Mouse (Mus musculus) liver, postnatal 0 days (tissue): ENCODE results near the gene Ptpn20. TPM values are rescaled to one million over a fixed set of nuclear protein-coding genes. Genes with fewer than 3 reads are reported as not detected.

Experiments
- ATAC-seq: fragments of 200-750 bp; cut with Nextera tagmentation; 2 replicates; pipeline ENCODE4 v1.8.0; 2017; ENCODE audit warnings: mild to moderate bottlenecking, moderate library complexity
- DNase-seq: peaks from one replicate; pipeline ENCODE4 v3.0.0-alpha.2; 2016
- H3K27ac ChIP-seq: fragments of 300-500 bp; sonication (generic); 2 replicates; pipeline ENCODE4 v1.5.1; 2014; ENCODE audit warnings: antibody characterized with exemption, moderate library complexity, mild to moderate bottlenecking, low read depth
- H3K27me3 ChIP-seq: fragments of 300-500 bp; sonication (generic); 2 replicates; pipeline ENCODE4 v1.6.1; 2014; ENCODE audit warnings: low read length, control low read depth, mixed read lengths; ENCODE audit not compliant: insufficient read depth
- H3K36me3 ChIP-seq: fragments of 300-500 bp; sonication (generic); replicated peaks from 2 replicates; pipeline ENCODE4 v1.6.1; 2014; ENCODE audit warnings: mild to moderate bottlenecking, control low read depth, low read length, moderate library complexity, mixed read lengths; ENCODE audit not compliant: insufficient read depth
- H3K4me1 ChIP-seq: fragments of 300-500 bp; sonication (generic); 2 replicates; pipeline ENCODE4 v1.6.1; 2014; ENCODE audit warnings: antibody characterized with exemption, mild to moderate bottlenecking, control low read depth; ENCODE audit not compliant: insufficient read depth
- H3K4me2 ChIP-seq: fragments of 300-500 bp; sonication (generic); 2 replicates; pipeline ENCODE4 v1.6.1; 2014; ENCODE audit warnings: low read depth, mild to moderate bottlenecking, low read length, moderate library complexity, mixed read lengths
- H3K4me3 ChIP-seq: fragments of 300-500 bp; sonication (generic); 2 replicates; pipeline ENCODE4 v1.5.1; 2014; ENCODE audit warnings: low read depth, low read length
- H3K9ac ChIP-seq: fragments of 300-500 bp; sonication (generic); replicated peaks from 2 replicates; pipeline ENCODE4 v1.6.1; 2014; ENCODE audit warnings: mild to moderate bottlenecking, moderate library complexity
- H3K9me3 ChIP-seq: fragments of 300-500 bp; sonication (generic); 2 replicates; pipeline ENCODE4 v1.6.1; 2016; ENCODE audit warnings: mild to moderate bottlenecking, control low read depth, low read length, mixed read lengths
- CTCF ChIP-seq: sonication (generic); IDR thresholded peaks from 2 replicates; pipeline ENCODE4 v1.5.1; 2016; ENCODE audit warnings: antibody characterized with exemption, low read depth
- EP300 ChIP-seq: IDR thresholded peaks from 2 replicates; pipeline ENCODE4 v1.6.1; 2016; ENCODE audit warnings: antibody characterized with exemption, low read depth, mild to moderate bottlenecking
- WGBS: fragments of 180-500 bp; shearing (Covaris S2); extraction: QIAGEN DNeasy Blood & Tissue Kit; methylation state at CpG from one replicate; pipeline ENCODE4 v1.1.7; 2014; ENCODE audit not compliant: insufficient replicate concordance; 5-methylcytosine and 5-hydroxymethylcytosine counted together
- polyA plus RNA-seq: library from polyadenylated mRNA; unstranded; fragments of >200 nt; fragmentation: Nextera tagmentation; extraction: Ambion mirVana; gene quantifications from 2 replicates; pipeline ENCODE4 v1.2.1, GENCODE M21; 2015

Gene Ptpn20
- polyA plus RNA-seq, result 0.06 TPM in 1 of 2 replicates, not detected in the other

GRCm38 (mm10) chr14:33588951-33589350 lies at the start of gene Ptpn20:
Gene Ptpn20, plus strand, starts transcription at chr14:33589207.
- H3K9me3 ChIP-seq, result no peaks in the 10 kb centered on the region
- no peak within 1 kb of the TSS for H3K27ac ChIP-seq
- no peaks in the 10 kb centered on the region for H3K36me3 ChIP-seq
- WGBS, result 68% methylated on average over 14 of the region's 14 CpGs
- DNase-seq (peak; percentile 13), ATAC-seq (no peak)
- H3K4me2 ChIP-seq, result no peak within 1 kb of the TSS
- no peaks in the 10 kb centered on the region for H3K27me3 ChIP-seq
- no peaks in the 10 kb centered on the region for H3K4me1 ChIP-seq
- TF ChIP-seq CTCF (peak; percentile 38; the same call in 1 of the 2 replicates), EP300 (no peak)
- no peak within 1 kb of the TSS for H3K9ac ChIP-seq
- H3K4me3 ChIP-seq, result no peak within 1 kb of the TSS

GRCm38 (mm10) chr14:33539559-33540167 lies 49.3 kb upstream of the Ptpn20 start:
- H3K4me2 ChIP-seq, result no peak overlapping the region
- H3K9me3 ChIP-seq, result no peaks in the 10 kb centered on the region
- WGBS, result 84% methylated on average over 7 of the region's 7 CpGs
- TF ChIP-seq EP300, result no peak
- no peak for TF ChIP-seq CTCF
- H3K4me1 ChIP-seq, result no peaks in the 10 kb centered on the region
- DNase-seq, result no peak
- no peak overlapping the region for H3K9ac ChIP-seq
- no peak overlapping the region for H3K27ac ChIP-seq
- H3K27me3 ChIP-seq, result no peaks in the 10 kb centered on the region
- H3K36me3 ChIP-seq, result no peaks in the 10 kb centered on the region
- ATAC-seq, result no peak
- no peak overlapping the region for H3K4me3 ChIP-seq

GRCm38 (mm10) chr14:33545565-33546143 lies 43.4 kb upstream of the Ptpn20 start:
- WGBS, result 79% methylated on average over 8 of the region's 8 CpGs
- H3K27me3 ChIP-seq, result no peaks in the 10 kb centered on the region

GRCm38 (mm10) chr14:33548650-33549049 lies 40.4 kb upstream of the Ptpn20 start:
- no peak for ATAC-seq
- H3K9me3 ChIP-seq, result no peaks in the 10 kb centered on the region
- no peak overlapping the region for H3K27ac ChIP-seq
- no peak overlapping the region for H3K9ac ChIP-seq
- H3K36me3 ChIP-seq, result no peaks in the 10 kb centered on the region
- no peak for TF ChIP-seq CTCF
- no peak for TF ChIP-seq EP300
- no peak for DNase-seq
- H3K27me3 ChIP-seq, result no peaks in the 10 kb centered on the region
- no peak overlapping the region for H3K4me3 ChIP-seq
- no peak overlapping the region for H3K4me2 ChIP-seq
- no peaks in the 10 kb centered on the region for H3K4me1 ChIP-seq
- 50% methylated on average over 3 of the region's 3 CpGs for WGBS

More at GRCm38 (mm10) chr14:33545565-33546143, 43.4 kb upstream of the Ptpn20 start:
- ATAC-seq, result no peak
- no peak overlapping the region for H3K4me3 ChIP-seq
- H3K36me3 ChIP-seq, result no peaks in the 10 kb centered on the region
- H3K4me1 ChIP-seq, result no peaks in the 10 kb centered on the region
- DNase-seq, result no peak
- TF ChIP-seq CTCF, result no peak
- TF ChIP-seq EP300, result no peak
- H3K9ac ChIP-seq, result no peak overlapping the region
- H3K4me2 ChIP-seq, result no peak overlapping the region
- H3K27ac ChIP-seq, result no peak overlapping the region
- H3K9me3 ChIP-seq, result no peaks in the 10 kb centered on the region

GRCm38 (mm10) chr14:33549856-33550255 lies 39.2 kb upstream of the Ptpn20 start:
- 66% methylated on average over 6 of the region's 6 CpGs for WGBS
- ATAC-seq, result no peak
- Histone ChIP-seq H3K36me3 (no peaks in the 10 kb centered on the region), H3K4me3 (no peak overlapping the region), H3K9ac (no peak overlapping the region), H3K27ac (no peak overlapping the region), H3K4me1 (no peaks in the 10 kb centered on the region), H3K4me2 (no peak overlapping the region), H3K27me3 (no peaks in the 10 kb centered on the region), H3K9me3 (no peaks in the 10 kb centered on the region)
- no peak for DNase-seq
- TF ChIP-seq CTCF (no peak), EP300 (no peak)

- Histone ChIP-seq H3K4me3 (no peak overlapping the region), H3K4me2 (no peak overlapping the region), H3K9me3 (no peaks in the 10 kb centered on the region), H3K27me3 (no peaks in the 10 kb centered on the region), H3K36me3 (no peaks in the 10 kb centered on the region), H3K9ac (no peak overlapping the region), H3K27ac (no peak overlapping the region), H3K4me1 (no peaks in the 10 kb centered on the region)
- no peak for TF ChIP-seq CTCF
- TF ChIP-seq EP300, result no peak
- 47% methylated on average over 6 of the region's 6 CpGs for WGBS
- no peak for DNase-seq
- no peak for ATAC-seq
Observed at GRCm38 (mm10) chr14:33570737-33571136, 18.3 kb upstream of the Ptpn20 start.
